Mouse (Mus musculus) gastrocnemius, adult 2 months (tissue): ENCODE measurements around the gene Nsun4. TPM values are rescaled to one million over a fixed set of nuclear protein-coding genes. Genes with fewer than 3 reads are reported as not detected.

ENCODE experiments used
- DNase-seq: peaks from one replicate; pipeline ENCODE4 v3.0.0; 2022
- H3K27ac ChIP-seq: fragments of 200-600 bp; 2 replicates; pipeline ENCODE4 v1.8.1; 2022; ENCODE audit warnings: mild to moderate bottlenecking
- H3K4me3 ChIP-seq: fragments of 200-600 bp; 2 replicates; pipeline ENCODE4 v1.8.1; 2022; ENCODE audit warnings: mild to moderate bottlenecking, moderate library complexity
- CTCF ChIP-seq: fragments of 200-600 bp; IDR thresholded peaks from 2 replicates; pipeline ENCODE4 v1.8.1; 2022; ENCODE audit warnings: antibody characterized with exemption, mild to moderate bottlenecking, moderate library complexity
- intact Hi-C: fragments of 180-260 bp; cut with DNase I; formaldehyde crosslinking; loops from one replicate; pipeline ENCODE4 v1.15.1; 2025
- total RNA-seq, 2 experiments: library from RNA; stranded (reverse); gene quantifications; 2 replicates each; pipeline ENCODE4 v1.2.3; 2021

Nsun4 gene
- total RNA-seq, 2 experiments from 2014 or later: 12.3 to 16.9 TPM

- no peak for DNase-seq
- peak overlapping the region; percentile 97 for H3K4me3 ChIP-seq
- TF ChIP-seq CTCF: peak; percentile 35
- intact Hi-C loops: no loop called here
- peak overlapping the region; percentile 21; the same call in 1 of the 2 replicates for H3K27ac ChIP-seq
These were observed 19.5 kb upstream of the Nsun4 start for GRCm38 (mm10) chr4:116073146-116073545.

- no peak for TF ChIP-seq CTCF
- Histone ChIP-seq H3K4me3 (no peak overlapping the region), H3K27ac (no peak overlapping the region; the same call in 1 of the 2 replicates)
- intact Hi-C loops: no loop called here
- DNase-seq: no peak
These were observed 16.4 kb upstream of the Nsun4 start for GRCm38 (mm10) chr4:116070116-116070515.

- no peak overlapping the region for H3K27ac ChIP-seq
- intact Hi-C loops: no loop called here
- TF ChIP-seq CTCF: no peak
- no peak overlapping the region for H3K4me3 ChIP-seq
- DNase-seq: no peak
These were observed 10.2 kb upstream of the Nsun4 start for GRCm38 (mm10) chr4:116063855-116064254.

GRCm38 (mm10) chr4:116059012-116059726 lies 5.5 kb upstream of the Nsun4 start:
- no peak for DNase-seq
- H3K4me3 ChIP-seq: no peak overlapping the region
- TF ChIP-seq CTCF: no peak
- H3K27ac ChIP-seq: no peak overlapping the region
- intact Hi-C loops: no loop called here

GRCm38 (mm10) chr4:116057559-116057958 lies 3.9 kb upstream of the Nsun4 start:
- intact Hi-C loops: no loop called here
- no peak overlapping the region for H3K4me3 ChIP-seq
- H3K27ac ChIP-seq: no peak overlapping the region
- no peak for DNase-seq
- TF ChIP-seq CTCF: no peak

GRCm38 (mm10) chr4:116052526-116053293 lies 966 bp downstream of the Nsun4 start:
- no peak for DNase-seq
- H3K27ac ChIP-seq: peak overlapping the region; percentile 93
- H3K4me3 ChIP-seq: peak overlapping the region; percentile 80
- intact Hi-C loops: no loop called here
- no peak for TF ChIP-seq CTCF

GRCm38 (mm10) chr4:116049211-116049610 lies 4.5 kb downstream of the Nsun4 start:
- Histone ChIP-seq H3K27ac (no peak overlapping the region), H3K4me3 (no peak overlapping the region)
- TF ChIP-seq CTCF: no peak
- DNase-seq: no peak
- intact Hi-C loops: no loop called here

GRCm38 (mm10) chr4:116048130-116048920 lies 5.4 kb downstream of the Nsun4 start:
- intact Hi-C loops: no loop called here
- TF ChIP-seq CTCF: no peak
- peak; percentile 71 for DNase-seq
- Histone ChIP-seq H3K4me3 (no peak overlapping the region), H3K27ac (peak overlapping the region; percentile 43)

GRCm38 (mm10) chr4:116047681-116048080 lies 6.0 kb downstream of the Nsun4 start:
- no peak overlapping the region for H3K4me3 ChIP-seq
- DNase-seq: no peak
- H3K27ac ChIP-seq: no peak overlapping the region; the same call in 1 of the 2 replicates
- intact Hi-C loops: no loop called here
- TF ChIP-seq CTCF: no peak

GRCm38 (mm10) chr4:116046604-116047003 lies 7.1 kb downstream of the Nsun4 start:
- intact Hi-C loops: no loop called here
- TF ChIP-seq CTCF: no peak
- H3K27ac ChIP-seq: no peak overlapping the region
- DNase-seq: no peak
- H3K4me3 ChIP-seq: no peak overlapping the region

GRCm38 (mm10) chr4:116042186-116042585 lies 11.5 kb downstream of the Nsun4 start:
- Histone ChIP-seq H3K27ac (no peak overlapping the region), H3K4me3 (no peak overlapping the region)
- DNase-seq: no peak
- peak; percentile 8; the same call in 1 of the 2 replicates for TF ChIP-seq CTCF
- intact Hi-C loops: no loop called here

GRCm38 (mm10) chr4:116040466-116040865 lies 13.2 kb downstream of the Nsun4 start:
- H3K4me3 ChIP-seq: no peak overlapping the region
- no peak for DNase-seq
- TF ChIP-seq CTCF: no peak
- no peak overlapping the region for H3K27ac ChIP-seq
- intact Hi-C loops: no loop called here

- no peak overlapping the region for H3K27ac ChIP-seq
- TF ChIP-seq CTCF: no peak
- H3K4me3 ChIP-seq: no peak overlapping the region
- DNase-seq: no peak
- intact Hi-C loops: no loop called here
These were observed 20.3 kb downstream of the Nsun4 start for GRCm38 (mm10) chr4:116033374-116033773.
